Mouse (Mus musculus) G1E-ER4 (cell line): ENCODE results near the gene Rftn1. TPM values are rescaled to one million over a fixed set of nuclear protein-coding genes. Genes with fewer than 3 reads are reported as not detected.

Source experiments
- GATA1 ChIP-seq: IDR thresholded peaks from one replicate; pipeline ENCODE4 v1.8.0; 2012; ENCODE audit warnings: low read length, inconsistent platforms
- polyA plus RNA-seq: library from polyadenylated mRNA; stranded (reverse); fragments of >175 nt; gene quantifications from 2 replicates; pipeline ENCODE4 v1.2.3, GENCODE M21; 2012

The Rftn1 gene
- polyA plus RNA-seq, 1 experiment: not detected

DNA sequence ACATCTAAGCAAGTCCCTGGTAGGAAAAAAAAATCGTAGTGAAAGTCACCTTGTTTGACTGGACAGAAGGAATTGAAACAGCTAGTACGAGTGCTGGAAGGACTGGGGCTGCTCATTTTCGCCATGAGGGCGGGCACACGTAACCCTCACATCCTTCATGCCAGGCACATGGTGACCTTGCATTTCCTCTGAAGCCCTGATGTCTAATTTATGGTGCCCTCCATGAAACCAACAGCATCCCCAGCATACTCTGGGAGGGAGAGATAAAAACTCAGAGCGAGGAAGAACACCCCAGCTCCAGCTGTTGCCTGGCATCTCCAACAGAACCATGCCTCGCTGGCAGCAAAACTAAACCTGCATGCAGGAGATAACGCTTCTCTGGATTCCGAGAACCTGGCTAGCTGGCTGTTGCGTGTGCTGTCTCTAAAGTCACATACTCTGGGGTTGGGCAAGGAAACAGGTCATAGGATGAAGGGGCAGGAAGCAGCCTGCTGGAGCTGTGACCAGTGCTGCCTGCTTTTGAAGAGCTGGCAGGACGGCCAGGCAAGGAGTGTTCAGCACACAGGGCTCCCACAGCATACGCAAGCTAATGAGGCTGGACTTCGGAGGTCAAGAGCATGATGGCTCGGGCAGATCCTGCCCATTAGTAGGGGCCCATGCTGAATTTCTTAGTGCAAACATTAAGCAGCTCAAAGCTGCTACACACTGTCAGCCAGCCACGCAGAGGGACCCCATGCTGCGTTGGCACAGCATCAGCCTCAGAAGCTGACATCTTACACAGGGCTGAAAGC, 170.1 kb downstream of the Rftn1 start:
- no peak for TF ChIP-seq GATA1

DNA sequence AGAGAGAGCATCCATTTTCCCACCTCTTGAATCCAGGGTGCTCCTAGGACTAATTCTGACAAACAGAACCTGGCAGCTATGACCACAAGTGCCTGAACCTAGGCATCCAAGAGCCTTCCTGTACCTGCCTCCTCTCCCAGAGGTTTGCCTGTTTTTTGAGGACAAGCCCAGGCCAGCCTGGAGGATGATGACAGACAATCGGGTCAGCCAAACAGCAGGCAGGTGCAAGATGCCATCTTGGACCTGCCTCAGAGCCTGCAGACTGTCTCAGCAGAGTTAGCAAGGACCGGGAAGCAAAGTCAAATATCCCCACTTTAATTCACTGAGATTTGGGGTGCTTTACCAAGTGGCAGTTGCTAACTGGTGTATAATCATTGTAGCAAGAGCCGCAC, 170.7 kb downstream of the Rftn1 start:
- TF ChIP-seq GATA1: no peak

- no peak for TF ChIP-seq GATA1
Observed at GRCm38 (mm10) chr17:50019090-50019489, 171.4 kb downstream of the Rftn1 start.

DNA sequence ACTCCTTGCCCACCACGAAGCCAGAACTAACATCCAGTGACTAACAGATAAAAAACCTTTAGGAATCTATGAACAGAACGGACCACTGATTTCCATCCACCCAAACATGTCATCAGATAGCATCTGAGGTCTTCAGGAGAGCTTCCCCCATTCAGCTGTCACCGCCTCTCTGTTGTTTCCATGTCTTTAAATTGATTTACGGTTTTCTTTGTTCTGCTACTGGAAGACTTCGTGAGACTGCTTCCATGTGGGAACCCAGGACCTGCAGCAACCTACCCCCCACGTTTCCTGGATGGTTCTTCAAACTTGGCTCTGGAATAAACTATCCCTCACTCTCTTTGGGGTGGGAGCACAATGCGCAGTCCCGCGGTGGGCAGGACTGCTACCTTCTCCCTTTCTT, 175.8 kb downstream of the Rftn1 start:
- TF ChIP-seq GATA1: no peak

- TF ChIP-seq GATA1: no peak
Observed at GRCm38 (mm10) chr17:50013848-50014247, 176.6 kb downstream of the Rftn1 start.

- no peak for TF ChIP-seq GATA1
Observed at GRCm38 (mm10) chr17:50010096-50010495, 180.4 kb downstream of the Rftn1 start.

- no peak for TF ChIP-seq GATA1
Observed at GRCm38 (mm10) chr17:50006721-50007351, 183.6 kb downstream of the Rftn1 start.

GRCm38 (mm10) chr17:50006338-50006720, 184.1 kb downstream of the Rftn1 start:
- TF ChIP-seq GATA1: no peak

DNA sequence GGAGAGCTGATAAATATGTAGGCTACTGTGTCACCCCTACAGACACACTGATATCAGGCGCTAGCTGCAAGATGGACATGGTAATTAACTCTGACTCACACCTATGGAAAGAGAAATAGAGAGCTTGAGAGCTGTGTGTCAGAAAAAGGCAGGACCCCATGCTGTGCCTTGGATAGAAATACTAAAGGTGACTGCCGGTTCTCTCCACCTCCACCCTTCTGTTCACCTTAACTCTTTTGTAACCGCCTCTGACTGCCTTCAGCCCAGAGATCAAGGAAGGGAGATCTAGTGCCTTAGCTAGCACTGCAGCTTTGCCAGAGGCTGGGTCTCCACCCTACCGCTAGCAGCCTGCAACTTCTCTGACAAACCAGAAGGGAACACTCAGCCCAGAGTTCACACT, 187.3 kb downstream of the Rftn1 start:
- TF ChIP-seq GATA1: no peak

GRCm38 (mm10) chr17:50002171-50002570, 188.3 kb downstream of the Rftn1 start:
- TF ChIP-seq GATA1: no peak

GRCm38 (mm10) chr17:50001754-50002153, 188.7 kb downstream of the Rftn1 start:
- TF ChIP-seq GATA1: no peak

DNA sequence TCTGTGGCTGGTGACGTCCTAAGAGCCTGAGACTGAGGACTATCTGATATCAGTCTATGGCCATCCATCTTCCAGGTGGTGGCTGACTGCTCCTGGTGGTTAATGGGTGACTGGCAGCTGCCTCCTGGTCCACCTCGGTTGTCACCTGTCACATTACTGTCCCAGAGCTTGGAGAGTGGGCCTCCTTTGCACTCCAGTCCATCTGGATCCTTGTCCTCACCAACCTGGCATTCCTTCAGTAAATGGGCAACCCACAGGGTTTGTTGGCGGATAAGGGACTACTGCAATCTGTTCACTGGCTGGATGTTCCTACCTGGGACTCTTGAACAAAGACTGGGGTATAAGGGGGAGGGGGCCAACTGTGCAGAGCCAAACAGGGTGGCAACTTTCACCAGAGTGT, 189.9 kb downstream of the Rftn1 start:
- no peak for TF ChIP-seq GATA1

DNA sequence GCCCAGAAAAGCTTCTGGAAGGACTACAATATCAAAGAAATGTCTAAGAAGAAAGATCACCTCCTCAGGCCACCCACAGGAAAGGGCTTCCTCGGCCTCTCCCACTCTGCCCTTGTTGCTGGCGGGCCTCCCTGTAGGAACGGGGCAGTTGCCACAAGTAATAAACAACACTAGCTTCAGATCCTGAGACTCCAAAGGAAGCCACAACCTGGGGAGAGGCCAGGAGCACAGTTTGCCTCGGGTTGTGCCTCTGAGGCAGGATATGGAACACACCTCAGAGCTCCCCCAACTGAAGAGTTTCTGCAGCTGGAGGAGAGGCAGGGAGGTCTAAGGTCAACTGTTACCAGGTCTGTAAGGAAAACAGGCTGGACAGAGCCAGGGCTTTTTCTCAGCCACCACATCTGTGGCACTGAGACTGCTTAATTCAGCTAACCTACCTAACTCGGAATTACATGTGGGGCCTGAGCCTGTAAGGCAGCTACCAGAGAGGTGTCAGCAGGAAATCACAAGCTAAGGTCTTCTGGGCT, 193.8 kb downstream of the Rftn1 start:
- TF ChIP-seq GATA1: no peak

DNA sequence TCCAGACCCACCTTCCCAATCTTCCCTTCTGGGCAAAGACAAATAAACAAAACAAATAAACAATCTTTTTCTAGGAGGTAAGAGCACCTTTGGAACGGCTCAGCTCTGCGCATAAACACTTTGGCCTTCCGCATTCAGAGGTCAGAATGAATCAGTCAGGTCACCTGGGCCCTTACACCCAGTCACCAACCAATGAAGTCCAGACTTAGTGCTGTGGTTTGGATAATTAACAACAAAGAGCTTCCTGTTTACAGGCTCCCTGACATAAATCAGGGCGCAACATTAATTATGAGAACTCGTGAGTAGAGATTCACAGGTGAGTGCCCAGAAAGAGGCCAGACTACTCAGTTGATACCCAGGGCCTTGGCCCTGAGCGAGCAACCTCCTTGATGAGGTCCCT, 194.4 kb downstream of the Rftn1 start:
- TF ChIP-seq GATA1: no peak

- TF ChIP-seq GATA1: no peak
Observed at GRCm38 (mm10) chr17:49995226-49995625, 195.2 kb downstream of the Rftn1 start.

GRCm38 (mm10) chr17:49993631-49994030, 196.8 kb downstream of the Rftn1 start:
- no peak for TF ChIP-seq GATA1
